Mouse (Mus musculus) hematopoietic multipotent progenitor cell, adult 10-12 weeks (in vitro differentiated cells): ENCODE results near the gene Cntnap5b. TPM values are rescaled to one million over a fixed set of nuclear protein-coding genes. Genes with fewer than 3 reads are reported as not detected.

ENCODE experiments used
- polyA plus RNA-seq: library from polyadenylated mRNA; stranded (reverse); fragments of >175 nt; gene quantifications from 2 replicates; pipeline ENCODE4 v1.2.3, GENCODE M21; 2012; ENCODE audit warnings: low replicate concordance

The Cntnap5b gene
- polyA plus RNA-seq = not detected in 2 replicates

DNA sequence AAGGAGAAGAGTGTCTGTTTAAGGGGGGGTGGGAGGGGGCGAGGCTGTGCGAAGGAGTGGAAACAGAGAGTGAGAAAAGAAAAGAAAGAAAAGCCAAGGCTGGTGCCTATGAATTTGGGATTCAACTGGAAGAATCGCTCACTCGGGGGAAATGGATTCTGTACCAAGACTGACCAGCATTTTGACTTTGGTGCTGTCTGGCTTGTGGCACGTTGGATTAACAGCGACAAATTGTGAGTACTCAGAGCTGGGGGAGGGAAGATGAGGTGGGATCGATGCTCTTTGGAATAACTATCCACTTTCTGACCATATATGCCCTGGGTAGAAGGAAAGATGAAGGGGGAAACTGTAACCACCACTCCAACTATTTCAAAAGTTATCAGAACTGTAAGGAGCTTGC lies at the start of gene Cntnap5b:
TSS of gene Cntnap5b (plus strand) at position 152 of the 400 bp plus-strand sequence.

